Comparison of ENCODE assay signal across 15 mouse cellular contexts in the genomic region with DNA sequence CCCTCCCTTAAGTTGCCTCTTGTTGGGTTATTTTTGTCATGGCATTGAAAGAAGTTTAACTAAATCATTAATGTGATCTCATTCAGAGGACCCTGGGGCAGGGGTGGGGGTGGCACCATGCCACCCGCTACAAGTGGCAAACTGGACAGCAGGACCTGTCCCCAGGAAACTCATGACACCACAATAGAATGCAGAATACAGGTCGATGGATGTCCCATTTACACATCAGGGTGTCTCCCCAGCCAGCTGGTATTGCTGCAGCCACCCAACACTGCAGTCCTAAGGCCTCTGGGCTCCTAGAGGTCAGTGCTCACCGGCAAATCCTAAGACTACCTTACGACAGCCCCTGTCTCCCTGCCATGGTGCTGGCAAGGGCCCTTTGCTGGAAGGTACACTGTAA.
"Had no signal": no experiment of that assay in that cellular context is flagged by ENCODE, and none has a peak within 500 bp of the region (broad histone marks: within the 10 kb centered on the region; RNA-seq: fewer than 3 reads in every experiment).

No protein-coding gene starts in this region.

- H3K27me3 ChIP-seq: stomach, embryonic 15.5 days had no signal

- H3K4me3 ChIP-seq: neural tube, embryonic 15.5 days; stomach, embryonic 15.5 days had no signal

- H3K4me2 ChIP-seq: neural tube, embryonic 15.5 days; stomach, embryonic 15.5 days had no signal

- H3K9ac ChIP-seq: neural tube, embryonic 15.5 days; stomach, embryonic 15.5 days had no signal

- H3K4me1 ChIP-seq: stomach, embryonic 15.5 days had no signal

- DNase-seq: retina, postnatal 1 day; right cerebral cortex, adult 18-20 months; right cerebral cortex, postnatal 14 days; right cerebral cortex, postnatal 25 days; right cerebral cortex, postnatal 4 days; spleen, adult 18-20 months; thymus, adult 18-20 months; thymus, adult 2 months; thymus, postnatal 14 days; thymus, postnatal 25 days; thymus, postnatal 36 days; thymus, postnatal 4 days had no signal

- H3K27ac ChIP-seq: neural tube, embryonic 15.5 days; stomach, embryonic 15.5 days; stomach, postnatal 0 days had no signal

- H3K36me3 ChIP-seq: neural tube, embryonic 15.5 days; stomach, embryonic 15.5 days had no signal

- H3K9me3 ChIP-seq: neural tube, embryonic 15.5 days; stomach, embryonic 15.5 days had no signal
